Mouse (Mus musculus) embryonic facial prominence, embryonic 10.5 days (tissue): ENCODE measurements at regions not wholly inside any gene's neighbourhood (a gene's known extent, or its start where the extent isn't known, plus 50 kb on each side); places are given as distances from the start of the nearest gene placed in this dataset.

Experiments used
- DNase-seq: peaks from one replicate; pipeline ENCODE4 v3.0.0-alpha.2; 2017; ENCODE audit warnings: low spot score
- H3K27ac ChIP-seq: fragments of 300-500 bp; sonication (generic); replicated peaks from 2 replicates; pipeline ENCODE4 v1.5.1; 2016; ENCODE audit warnings: mild to moderate bottlenecking
- H3K27me3 ChIP-seq: fragments of 300-500 bp; sonication (generic); replicated peaks from 2 replicates; pipeline ENCODE4 v1.6.1; 2016; ENCODE audit warnings: low read depth, mild to moderate bottlenecking; ENCODE audit not compliant: poor library complexity, severe bottlenecking
- H3K36me3 ChIP-seq: fragments of 300-500 bp; sonication (generic); replicated peaks from 2 replicates; pipeline ENCODE4 v1.6.1; 2016; ENCODE audit warnings: mild to moderate bottlenecking, moderate library complexity
- H3K4me1 ChIP-seq: fragments of 300-500 bp; sonication (generic); 2 replicates; pipeline ENCODE4 v1.6.1; 2016
- H3K4me3 ChIP-seq: fragments of 300-500 bp; sonication (generic); 2 replicates; pipeline ENCODE4 v1.5.1; 2016; ENCODE audit warnings: mild to moderate bottlenecking, moderate library complexity
- H3K9me3 ChIP-seq: fragments of 300-500 bp; sonication (generic); 2 replicates; pipeline ENCODE4 v1.6.1; 2016; ENCODE audit warnings: mild to moderate bottlenecking
- WGBS: fragments of 180-500 bp; shearing (Covaris S2); methylation state at CpG from one replicate; pipeline ENCODE4 v1.1.7; 2016; 5-methylcytosine and 5-hydroxymethylcytosine counted together

GRCm38 (mm10) chr1:92264941-92265340 lies 69.4 kb upstream of the Hdac4 start:
- no peaks in the 10 kb centered on the region for H3K27me3 ChIP-seq
- no peaks in the 10 kb centered on the region for H3K9me3 ChIP-seq
- 88% methylated on average over 4 of the region's 4 CpGs for WGBS
- no peak overlapping the region for H3K4me3 ChIP-seq
- no peak overlapping the region; the same call in 1 of the 2 replicates for H3K27ac ChIP-seq
- H3K4me1 ChIP-seq: peaks cover 4% of the 10 kb centered on the region
- no peak for DNase-seq
- no peaks in the 10 kb centered on the region for H3K36me3 ChIP-seq

GRCm38 (mm10) chr1:92259715-92260392 lies 64.4 kb upstream of the Hdac4 start:
- no peak for DNase-seq
- 86% methylated on average over 23 of the region's 23 CpGs for WGBS
- no peak overlapping the region for H3K27ac ChIP-seq
- H3K4me3 ChIP-seq: no peak overlapping the region
- H3K27me3 ChIP-seq: no peaks in the 10 kb centered on the region
- H3K9me3 ChIP-seq: no peaks in the 10 kb centered on the region
- H3K4me1 ChIP-seq: 0 out of 2 replicates have a peak, but pooled peaks cover 8% of the 10 kb centered on the region
- no peaks in the 10 kb centered on the region for H3K36me3 ChIP-seq

DNA sequence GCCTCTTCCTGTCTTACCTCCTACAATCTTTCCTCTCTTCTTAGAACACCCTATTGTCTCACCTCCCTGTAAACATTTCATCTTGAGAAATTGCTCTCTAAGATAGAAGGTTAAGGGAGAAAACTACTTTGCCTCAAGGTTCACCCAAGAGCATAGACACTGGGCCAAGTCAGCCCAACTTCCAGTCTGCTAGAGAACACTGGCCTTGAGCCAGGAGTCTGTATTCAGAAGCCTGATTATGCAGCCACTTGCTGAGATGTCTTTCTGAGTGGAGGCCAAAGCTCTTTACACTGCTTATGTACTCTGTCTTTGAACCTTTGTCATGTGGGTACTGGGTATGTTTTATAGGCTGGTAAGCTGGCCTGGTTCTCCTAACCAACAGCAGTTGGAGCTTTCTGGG lies 62.5 kb upstream of the Hdac4 start:
- Histone ChIP-seq H3K9me3 (no peaks in the 10 kb centered on the region), H3K36me3 (no peaks in the 10 kb centered on the region), H3K27ac (no peak overlapping the region), H3K4me3 (no peak overlapping the region), H3K27me3 (no peaks in the 10 kb centered on the region), H3K4me1 (0 out of 2 replicates have a peak, but pooled peaks cover 8% of the 10 kb centered on the region)
- no peak for DNase-seq

DNA sequence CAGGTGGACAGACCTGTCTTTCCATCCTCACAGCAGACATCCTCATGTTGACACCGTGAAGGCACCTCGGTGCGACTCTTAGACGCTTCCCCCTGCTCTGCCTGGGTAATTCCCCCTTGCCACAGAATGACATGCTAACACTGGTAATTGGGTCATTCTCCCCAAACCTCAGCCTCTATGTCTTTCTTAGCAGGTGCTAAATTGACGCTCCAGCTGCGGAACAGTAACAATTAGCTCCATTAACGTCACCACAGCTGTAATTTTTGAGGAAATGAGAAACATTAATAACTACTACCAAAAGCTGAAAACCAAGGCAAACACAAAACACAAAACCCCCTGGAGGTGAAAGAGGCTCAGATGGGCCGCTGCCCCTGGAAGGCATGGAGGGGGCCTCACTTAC lies 57.6 kb upstream of the Hdac4 start:
- H3K36me3 ChIP-seq: no peaks in the 10 kb centered on the region
- H3K27me3 ChIP-seq: no peaks in the 10 kb centered on the region
- WGBS: 88% methylated on average over 8 of the region's 8 CpGs
- no peak for DNase-seq
- H3K27ac ChIP-seq: no peak overlapping the region
- H3K4me1 ChIP-seq: peaks cover 10% of the 10 kb centered on the region
- no peaks in the 10 kb centered on the region for H3K9me3 ChIP-seq
- no peak overlapping the region for H3K4me3 ChIP-seq

DNA sequence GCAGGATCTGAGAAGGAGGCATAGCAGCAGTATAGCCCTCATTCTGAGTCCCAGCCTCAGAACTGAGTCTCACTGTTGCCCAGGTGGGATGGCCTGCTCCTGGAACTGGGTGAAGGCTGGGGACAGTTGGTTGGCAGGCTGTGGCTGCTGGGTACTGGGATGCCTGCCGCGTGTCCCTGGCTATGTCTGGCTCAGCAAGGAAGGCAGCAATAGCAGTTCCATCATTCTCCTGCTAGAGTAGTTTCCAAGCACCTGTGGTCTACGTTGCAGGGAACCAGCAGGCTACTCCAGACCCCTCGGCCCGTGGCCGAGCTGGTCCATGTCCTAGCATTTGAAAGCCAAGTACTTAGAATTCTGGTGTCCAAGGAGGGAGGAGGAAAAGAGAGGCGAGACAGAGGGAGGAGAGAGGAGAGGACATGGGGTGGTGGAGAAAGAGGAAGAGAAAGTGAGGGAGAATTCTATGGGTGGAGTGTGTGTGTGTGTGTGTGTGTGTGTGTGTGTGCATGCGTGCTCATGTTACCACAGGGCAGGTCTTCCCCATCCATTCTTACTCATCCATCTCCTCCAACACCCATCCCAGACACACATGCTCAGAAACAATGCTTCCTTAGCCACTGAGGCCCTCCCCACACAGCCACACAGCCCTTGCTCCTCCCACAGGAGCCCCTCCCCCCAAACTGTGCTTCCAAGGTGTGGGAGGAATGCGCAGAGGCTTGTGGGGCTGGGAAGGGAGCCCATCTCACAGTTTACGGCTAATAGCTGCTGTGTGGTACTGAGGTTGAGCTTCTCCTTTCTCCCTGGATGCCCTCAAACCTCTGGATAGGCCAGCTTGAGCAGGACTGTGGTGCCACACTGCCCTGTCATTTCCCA lies 55.3 kb upstream of the Hdac4 start:
- Histone ChIP-seq H3K4me3 (no peak overlapping the region), H3K9me3 (no peaks in the 10 kb centered on the region), H3K27ac (no peak overlapping the region), H3K36me3 (no peaks in the 10 kb centered on the region), H3K27me3 (no peaks in the 10 kb centered on the region), H3K4me1 (peaks cover 10% of the 10 kb centered on the region)
- DNase-seq: peak; percentile 20
- WGBS: 85% methylated on average over 10 of the region's 10 CpGs
